Mouse (Mus musculus) megakaryocyte, embryonic 14.5 days (primary cell): ENCODE data around the gene Cdx4.

Source experiments
- FLI1 ChIP-seq: IDR thresholded peaks from 2 replicates; pipeline ENCODE4 v1.6.1; 2012; ENCODE audit warnings: low read length, inconsistent platforms, mixed read lengths
- GATA1 ChIP-seq: IDR thresholded peaks from 3 replicates; pipeline ENCODE4 v1.6.1; 2012; ENCODE audit warnings: mixed read lengths, low read length, inconsistent platforms, borderline replicate concordance

- no peak for TF ChIP-seq GATA1
- TF ChIP-seq FLI1, result no peak
Observed at GRCm38 (mm10) chrX:103371221-103371620, 50.0 kb downstream of the Cdx4 start.
